Mouse (Mus musculus) forebrain, embryonic 11.5 days (tissue): Measurements from ENCODE around the gene Ankrd39. TPM values are rescaled to one million over a fixed set of nuclear protein-coding genes. Genes with fewer than 3 reads are reported as not detected.

Source experiments
- ATAC-seq: fragments of 200-750 bp; cut with Nextera tagmentation; replicated peaks from 2 replicates; pipeline ENCODE4 v1.8.0; 2017; ENCODE audit warnings: moderate TSS enrichment; ENCODE audit not compliant: low FRiP score
- DNase-seq: peaks from one replicate; pipeline ENCODE4 v3.0.0-alpha.2; 2017; ENCODE audit warnings: low spot score
- H3K27ac ChIP-seq: fragments of 300-500 bp; sonication (generic); 2 replicates; pipeline ENCODE4 v1.5.1; 2014; ENCODE audit warnings: low read depth, low read length
- H3K27me3 ChIP-seq: fragments of 300-500 bp; sonication (generic); 2 replicates; pipeline ENCODE4 v1.6.1; 2014; ENCODE audit warnings: mild to moderate bottlenecking, low read length, mixed read lengths; ENCODE audit not compliant: control insufficient read depth, insufficient read depth
- H3K36me3 ChIP-seq: fragments of 300-500 bp; sonication (generic); 2 replicates; pipeline ENCODE4 v1.6.1; 2014; ENCODE audit warnings: mild to moderate bottlenecking, low read length, moderate library complexity, mixed read lengths; ENCODE audit not compliant: control insufficient read depth, insufficient read depth
- H3K4me1 ChIP-seq: fragments of 300-500 bp; sonication (generic); replicated peaks from 2 replicates; pipeline ENCODE4 v1.6.1; 2014; ENCODE audit warnings: low read length, mixed read lengths; ENCODE audit not compliant: control insufficient read depth, insufficient read depth
- H3K4me2 ChIP-seq: fragments of 300-500 bp; sonication (generic); 2 replicates; pipeline ENCODE4 v1.6.1; 2014; ENCODE audit warnings: low read depth, mild to moderate bottlenecking, low read length, moderate library complexity, mixed read lengths; ENCODE audit not compliant: severe bottlenecking
- H3K4me3 ChIP-seq: fragments of 300-500 bp; sonication (generic); 2 replicates; pipeline ENCODE4 v1.5.1; 2014; ENCODE audit warnings: low read depth, low read length
- H3K9ac ChIP-seq: fragments of 300-500 bp; sonication (generic); 2 replicates; pipeline ENCODE4 v1.6.1; 2014; ENCODE audit warnings: low read length
- H3K9me3 ChIP-seq: fragments of 300-500 bp; sonication (generic); 2 replicates; pipeline ENCODE4 v1.6.1; 2016; ENCODE audit warnings: low read length, mixed read lengths; ENCODE audit not compliant: control insufficient read depth
- WGBS: fragments of 180-500 bp; shearing (Covaris S2); extraction: QIAGEN DNeasy Blood & Tissue Kit; methylation state at CpG from one replicate; pipeline ENCODE4 v1.1.7; 2014; 5-methylcytosine and 5-hydroxymethylcytosine counted together
- polyA plus RNA-seq: library from polyadenylated mRNA; unstranded; fragments of >200 nt; fragmentation: Nextera tagmentation; extraction: Ambion mirVana; gene quantifications from 2 replicates; pipeline ENCODE4 v1.2.1, GENCODE M21; 2014

Gene Ankrd39
- polyA plus RNA-seq, 1 experiment from 2014 or later = 18.7 TPM

DNA sequence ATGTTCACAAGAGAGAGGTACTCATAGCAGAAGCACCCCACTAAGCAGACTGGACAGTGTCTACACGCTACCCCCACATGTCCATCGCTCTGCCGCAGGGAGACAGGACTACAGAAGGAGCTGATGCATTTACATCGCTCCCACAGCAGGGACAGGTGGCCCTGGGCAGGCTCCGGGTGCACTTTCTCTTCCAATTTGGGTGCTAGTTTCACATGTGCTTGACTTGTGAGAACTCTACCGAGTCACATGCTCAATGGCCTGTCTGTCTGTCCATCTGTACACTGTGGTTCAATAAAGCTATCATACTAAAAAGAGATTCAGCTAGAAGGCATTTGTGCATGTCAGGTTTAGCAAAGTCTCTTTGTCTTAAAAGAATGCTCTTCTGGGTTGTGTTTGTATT is 40.6 kb upstream of the Ankrd39 start:
- ATAC-seq = no peak
- no peak for DNase-seq

GRCm38 (mm10) chr1:36586288-36586687 is 39.0 kb upstream of the Ankrd39 start:
- no peak overlapping the region for H3K4me2 ChIP-seq
- 34% methylated on average over 4 of the region's 4 CpGs for WGBS

More for the DNA sequence above, 40.6 kb upstream of the Ankrd39 start:
- no peak overlapping the region for H3K4me3 ChIP-seq
- H3K9me3 ChIP-seq = no peaks in the 10 kb centered on the region
- H3K4me1 ChIP-seq = no peaks in the 10 kb centered on the region; the same call in 1 of the 2 replicates
- H3K36me3 ChIP-seq = no peaks in the 10 kb centered on the region
- no peak overlapping the region for H3K4me2 ChIP-seq
- no peak overlapping the region for H3K9ac ChIP-seq
- no peak overlapping the region for H3K27ac ChIP-seq
- peaks cover 3% of the 10 kb centered on the region; the same call in 1 of the 2 replicates for H3K27me3 ChIP-seq
- WGBS = 86% methylated on average over 6 of the region's 6 CpGs

GRCm38 (mm10) chr1:36583408-36584116 is 36.3 kb upstream of the Ankrd39 start:
- no peaks in the 10 kb centered on the region for H3K9me3 ChIP-seq
- ATAC-seq (no peak), DNase-seq (no peak)
- H3K4me2 ChIP-seq = no peak overlapping the region
- H3K9ac ChIP-seq = no peak overlapping the region
- no peak overlapping the region for H3K4me3 ChIP-seq
- H3K27me3 ChIP-seq = peaks cover 5% of the 10 kb centered on the region; the same call in 1 of the 2 replicates
- no peaks in the 10 kb centered on the region for H3K36me3 ChIP-seq
- H3K27ac ChIP-seq = no peak overlapping the region
- peaks cover 10% of the 10 kb centered on the region for H3K4me1 ChIP-seq
- WGBS = 70% methylated on average over 8 of the region's 8 CpGs

More at GRCm38 (mm10) chr1:36586288-36586687, 39.0 kb upstream of the Ankrd39 start:
- no peak overlapping the region for H3K9ac ChIP-seq
- H3K9me3 ChIP-seq = no peaks in the 10 kb centered on the region
- H3K27me3 ChIP-seq = peaks cover 3% of the 10 kb centered on the region; the same call in 1 of the 2 replicates
- DNase-seq = no peak
- H3K4me3 ChIP-seq = no peak overlapping the region
- no peak for ATAC-seq
- no peaks in the 10 kb centered on the region for H3K36me3 ChIP-seq
- no peaks in the 10 kb centered on the region; the same call in 1 of the 2 replicates for H3K4me1 ChIP-seq
- H3K27ac ChIP-seq = no peak overlapping the region

DNA sequence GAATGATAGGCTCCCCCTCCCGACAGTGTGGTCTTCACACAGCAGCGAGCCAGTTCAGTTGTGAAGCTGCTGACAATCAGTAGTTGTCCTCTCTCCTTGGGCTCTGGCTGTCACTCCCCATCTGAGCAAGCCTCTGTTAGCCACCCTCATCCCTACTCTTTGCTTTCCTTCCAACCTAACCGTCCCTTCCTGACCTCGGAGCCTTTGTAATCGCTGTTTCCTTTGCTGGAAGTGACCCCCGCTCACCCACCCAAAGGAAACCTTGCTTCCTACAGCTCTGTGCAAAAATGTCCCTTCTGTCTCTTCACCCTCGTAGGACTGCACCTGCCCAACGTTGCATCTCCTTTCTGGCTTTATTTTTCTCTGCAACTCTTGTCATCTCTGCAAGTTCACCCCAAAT is 35.0 kb upstream of the Ankrd39 start:
- DNase-seq (no peak), ATAC-seq (no peak)
- WGBS = 77% methylated on average over 8 of the region's 8 CpGs
- H3K27me3 ChIP-seq = peaks cover 5% of the 10 kb centered on the region; the same call in 1 of the 2 replicates
- no peak overlapping the region for H3K9ac ChIP-seq
- peaks cover 10% of the 10 kb centered on the region for H3K4me1 ChIP-seq
- H3K9me3 ChIP-seq = no peaks in the 10 kb centered on the region
- no peak overlapping the region for H3K4me2 ChIP-seq
- no peak overlapping the region for H3K4me3 ChIP-seq
- no peaks in the 10 kb centered on the region for H3K36me3 ChIP-seq
- H3K27ac ChIP-seq = no peak overlapping the region

GRCm38 (mm10) chr1:36581260-36581659 is 34.0 kb upstream of the Ankrd39 start:
- H3K4me2 ChIP-seq = no peak overlapping the region
- H3K27me3 ChIP-seq = peaks cover 5% of the 10 kb centered on the region; the same call in 1 of the 2 replicates
- H3K9me3 ChIP-seq = no peaks in the 10 kb centered on the region
- H3K4me3 ChIP-seq = no peak overlapping the region
- H3K27ac ChIP-seq = peak overlapping the region; percentile 74
- 36% methylated on average over 5 of the region's 5 CpGs for WGBS
- H3K36me3 ChIP-seq = no peaks in the 10 kb centered on the region
- DNase-seq = no peak
- ATAC-seq = no peak
- peaks cover 10% of the 10 kb centered on the region for H3K4me1 ChIP-seq
- no peak overlapping the region for H3K9ac ChIP-seq

GRCm38 (mm10) chr1:36580384-36581207 is 33.4 kb upstream of the Ankrd39 start:
- under 1% methylated on average over 17 of the region's 17 CpGs for WGBS
- peak overlapping the region; percentile 74 for H3K27ac ChIP-seq
- H3K4me3 ChIP-seq = peak overlapping the region; percentile 5; the same call in 1 of the 2 replicates
- peaks cover 10% of the 10 kb centered on the region for H3K4me1 ChIP-seq
- peaks cover 5% of the 10 kb centered on the region; the same call in 1 of the 2 replicates for H3K27me3 ChIP-seq
- no peaks in the 10 kb centered on the region for H3K36me3 ChIP-seq
- peak; percentile 87 for ATAC-seq
- peak overlapping the region; percentile 39 for H3K4me2 ChIP-seq
- peak overlapping the region; percentile 49 for H3K9ac ChIP-seq
- DNase-seq = peak; percentile 82
- H3K9me3 ChIP-seq = no peaks in the 10 kb centered on the region

GRCm38 (mm10) chr1:36579974-36580383 is 32.7 kb upstream of the Ankrd39 start:
- Histone ChIP-seq H3K9ac (peak overlapping the region; percentile 49), H3K27me3 (peaks cover 5% of the 10 kb centered on the region; the same call in 1 of the 2 replicates), H3K4me3 (peak overlapping the region; percentile 5; the same call in 1 of the 2 replicates), H3K27ac (peak overlapping the region; percentile 74), H3K9me3 (no peaks in the 10 kb centered on the region), H3K4me1 (peaks cover 10% of the 10 kb centered on the region), H3K4me2 (peak overlapping the region; percentile 39; the same call in 1 of the 2 replicates), H3K36me3 (no peaks in the 10 kb centered on the region)
- DNase-seq (no peak), ATAC-seq (peak; percentile 49)
- 18% methylated on average over 6 of the region's 6 CpGs for WGBS

GRCm38 (mm10) chr1:36576991-36577675 is 29.9 kb upstream of the Ankrd39 start:
- H3K4me1 ChIP-seq = peaks cover 10% of the 10 kb centered on the region
- no peaks in the 10 kb centered on the region for H3K9me3 ChIP-seq
- DNase-seq = no peak
- H3K9ac ChIP-seq = no peak overlapping the region
- no peak for ATAC-seq
- WGBS = 65% methylated on average over 6 of the region's 6 CpGs
- no peak overlapping the region for H3K4me2 ChIP-seq
- H3K27ac ChIP-seq = no peak overlapping the region
- 0 out of 2 replicates have a peak, but pooled peaks cover 2% of the 10 kb centered on the region for H3K27me3 ChIP-seq
- no peak overlapping the region for H3K4me3 ChIP-seq
- H3K36me3 ChIP-seq = no peaks in the 10 kb centered on the region
